Comparison of ENCODE assay signal across 17 mouse cellular contexts in the genomic region with DNA sequence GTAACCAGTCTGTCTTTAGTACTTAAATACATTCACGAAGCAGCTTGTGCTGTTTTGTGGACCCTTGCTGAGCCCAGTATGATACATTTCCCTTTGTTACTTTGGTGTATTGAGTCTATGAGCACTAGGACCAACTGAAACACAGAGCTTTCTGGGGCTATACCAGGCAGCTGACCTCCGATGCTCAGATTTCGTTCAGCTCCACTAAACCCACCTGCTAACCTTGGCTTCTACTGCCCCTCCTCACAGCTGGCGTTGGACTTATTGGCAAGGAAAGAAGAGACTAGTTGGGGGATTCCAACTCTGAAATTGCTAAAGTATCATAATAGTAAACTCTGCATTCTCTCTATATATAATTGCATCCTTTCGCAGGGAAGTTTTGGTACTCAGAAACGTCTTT.
A peak's percentile ranks its signal among the peaks of the same experiment; 100 is the strongest.
DNase-seq lines count a peak whose midpoint lies in the region; ATAC-seq and TF ChIP-seq lines count a peak whose summit lies in the region.
"Had no signal": no experiment of that assay in that cellular context is flagged by ENCODE, and none has a peak within 500 bp of the region (broad histone marks: within the 10 kb centered on the region; RNA-seq: fewer than 3 reads in every experiment).

No protein-coding gene starts in this region.

- H3K9me3 ChIP-seq in embryonic facial prominence, embryonic 14.5 days (ENCODE audit: control insufficient read depth, low read length) = no peaks in the 10 kb centered on the region
- no peaks in the 10 kb centered on the region for H3K9me3 ChIP-seq in embryonic facial prominence, embryonic 10.5 days
- H3K9me3 ChIP-seq in kidney, embryonic 14.5 days (ENCODE audit: control insufficient read depth, low read length) = no peaks in the 10 kb centered on the region
- no peaks in the 10 kb centered on the region for H3K9me3 ChIP-seq in CH12.LX (replicated peaks; ENCODE audit: low read length)
- H3K9me3 ChIP-seq: forebrain, embryonic 12.5 days; heart, embryonic 10.5 days; intestine, embryonic 15.5 days had no signal

- no peak overlapping the region for H3K9ac ChIP-seq in embryonic facial prominence, embryonic 14.5 days (ENCODE audit: low read depth, low read length)
- H3K9ac ChIP-seq in kidney, embryonic 14.5 days (ENCODE audit: low read depth, low read length) = no peak overlapping the region
- H3K9ac ChIP-seq in CH12.LX (ENCODE audit: insufficient read depth, low read depth) = no peak overlapping the region
- H3K9ac ChIP-seq: forebrain, embryonic 12.5 days; intestine, embryonic 15.5 days had no signal

- no peak overlapping the region for H3K4me3 ChIP-seq in embryonic facial prominence, embryonic 14.5 days (ENCODE audit: low read depth, low read length)
- no peak overlapping the region for H3K4me3 ChIP-seq in embryonic facial prominence, embryonic 10.5 days
- no peak overlapping the region for H3K4me3 ChIP-seq in kidney, embryonic 14.5 days (ENCODE audit: low read length)
- no peak overlapping the region for H3K4me3 ChIP-seq in CH12.LX (replicated peaks in 1 of 3; ENCODE audit: low read depth in 2 of 3, low read length in 2 of 3, poor library complexity in 1 of 3)
- H3K4me3 ChIP-seq: forebrain, embryonic 12.5 days; heart, embryonic 10.5 days; intestine, embryonic 15.5 days had no signal

- H3K4me1 ChIP-seq in embryonic facial prominence, embryonic 14.5 days (ENCODE audit: control insufficient read depth, insufficient read depth, low read length) = no peaks in the 10 kb centered on the region
- H3K4me1 ChIP-seq in embryonic facial prominence, embryonic 10.5 days = no peaks in the 10 kb centered on the region
- H3K4me1 ChIP-seq in kidney, embryonic 14.5 days (ENCODE audit: control insufficient read depth, insufficient read depth, low read length) = no peaks in the 10 kb centered on the region
- H3K4me1 ChIP-seq in CH12.LX (ENCODE audit: control insufficient read depth in 1 of 2, insufficient read depth in 2 of 2) = peaks cover 0 to 12% of the 10 kb centered on the region in 2 experiments; a peak in 2 of 4 replicates
- H3K4me1 ChIP-seq: forebrain, embryonic 12.5 days; heart, embryonic 10.5 days; intestine, embryonic 15.5 days had no signal

- TF ChIP-seq CTCF in CH12.LX (conservative IDR thresholded peaks at IDR 0.05 in 1 of 2, IDR thresholded peaks at IDR 0.05 in 1 of 2; ENCODE audit: low read depth in 2 of 2, low read length in 2 of 2) = no peak

- ATAC-seq in embryonic facial prominence, embryonic 14.5 days (ENCODE audit: low read depth) = no peak
- ATAC-seq in kidney, embryonic 14.5 days (ENCODE audit: low FRiP score, low TSS enrichment) = peak; percentile 35; the same call in 1 of the 2 replicates
- ATAC-seq: forebrain, embryonic 16.5 days; intestine, embryonic 15.5 days had no signal

- dilution Hi-C loops in CH12.LX (cut with MboI; ENCODE audit: extremely low pct_ligation_motif_present, extremely low pct_unique_long_range_greater_than_20kb, low sequenced_read_pairs) = no loop called here

- WGBS in embryonic facial prominence, embryonic 14.5 days = 76% methylated on average over 6 of the region's 6 CpGs
- 86% methylated on average over 6 of the region's 6 CpGs for WGBS in embryonic facial prominence, embryonic 10.5 days
- WGBS in kidney, embryonic 14.5 days = 58% methylated on average over 6 of the region's 6 CpGs

- H3K4me2 ChIP-seq in embryonic facial prominence, embryonic 14.5 days (ENCODE audit: low read depth, low read length) = no peak overlapping the region
- no peak overlapping the region for H3K4me2 ChIP-seq in kidney, embryonic 14.5 days (replicated peaks; ENCODE audit: low read depth, low read length)
- no peak overlapping the region for H3K4me2 ChIP-seq in CH12.LX (ENCODE audit: insufficient read depth, low read depth, poor library complexity, severe bottlenecking)
- H3K4me2 ChIP-seq: forebrain, embryonic 12.5 days; intestine, embryonic 15.5 days had no signal

- H3K27me3 ChIP-seq in embryonic facial prominence, embryonic 14.5 days (replicated peaks; ENCODE audit: control insufficient read depth, insufficient read depth, low read length) = no peaks in the 10 kb centered on the region
- H3K27me3 ChIP-seq in embryonic facial prominence, embryonic 10.5 days (replicated peaks; ENCODE audit: low read depth, poor library complexity, severe bottlenecking) = no peaks in the 10 kb centered on the region
- no peaks in the 10 kb centered on the region for H3K27me3 ChIP-seq in kidney, embryonic 14.5 days (ENCODE audit: control insufficient read depth, insufficient read depth, low read length)
- no peaks in the 10 kb centered on the region for H3K27me3 ChIP-seq in CH12.LX (replicated peaks)
- H3K27me3 ChIP-seq: forebrain, embryonic 12.5 days; intestine, embryonic 15.5 days had no signal

- TF ChIP-seq RAD21 in CH12.LX (IDR thresholded peaks at IDR 0.05; ENCODE audit: low read depth, low read length) = no peak

- no peak for TF ChIP-seq POLR2A in CH12.LX (IDR thresholded peaks at IDR 0.05; ENCODE audit: low read depth, low read length)

- TF ChIP-seq EP300 in CH12.LX (IDR thresholded peaks at IDR 0.05; ENCODE audit: low read length) = 0 out of 2 replicates have a peak, but pooled peaks have one; percentile 15

- DNase-seq in embryonic facial prominence, embryonic 14.5 days (ENCODE audit: low spot score) = peak; percentile 12
- no peak for DNase-seq in embryonic facial prominence, embryonic 10.5 days (ENCODE audit: low spot score)
- no peak for DNase-seq in kidney, postnatal 25 days
- peak; percentile 33 for DNase-seq in CH12.LX (ENCODE audit: extremely low read depth)
- peak; percentile 54 for DNase-seq in retina, postnatal 1 day
- DNase-seq: adrenal gland, adult 8-10 months; adrenal gland, postnatal 36 days; cerebellum, adult 8-10 months; gastrocnemius, postnatal 10 days; heart, adult 18-20 months; heart, postnatal 10 days; heart, postnatal 4 days had no signal

- no peak overlapping the region for H3K27ac ChIP-seq in embryonic facial prominence, embryonic 14.5 days (replicated peaks; ENCODE audit: low read depth, low read length)
- H3K27ac ChIP-seq in embryonic facial prominence, embryonic 10.5 days (replicated peaks) = no peak overlapping the region
- no peak overlapping the region for H3K27ac ChIP-seq in kidney, embryonic 14.5 days (ENCODE audit: low read depth, low read length)
- no peak overlapping the region for H3K27ac ChIP-seq in CH12.LX (ENCODE audit: insufficient read depth, low read depth)
- H3K27ac ChIP-seq: forebrain, embryonic 12.5 days; heart, embryonic 10.5 days; intestine, embryonic 15.5 days had no signal

- H3K79me2 ChIP-seq in CH12.LX (replicated peaks; ENCODE audit: control insufficient read depth, extremely low read depth, insufficient read depth, poor library complexity, severe bottlenecking) = no peaks in the 10 kb centered on the region

- in situ Hi-C loops in CH12.LX (cut with MboI; ENCODE audit: low pct_ligation_motif_present, low pct_unique_long_range_greater_than_20kb, low sequenced_read_pairs) = no loop called here

- H3K36me3 ChIP-seq in embryonic facial prominence, embryonic 14.5 days (ENCODE audit: control insufficient read depth, insufficient read depth, low read length) = no peaks in the 10 kb centered on the region
- no peaks in the 10 kb centered on the region for H3K36me3 ChIP-seq in embryonic facial prominence, embryonic 10.5 days (replicated peaks)
- no peaks in the 10 kb centered on the region for H3K36me3 ChIP-seq in kidney, embryonic 14.5 days (ENCODE audit: control insufficient read depth, insufficient read depth, low read length)
- H3K36me3 ChIP-seq in CH12.LX (replicated peaks in 1 of 2; ENCODE audit: control insufficient read depth in 1 of 2, insufficient read depth in 1 of 2, low read length in 1 of 2) = no peaks in the 10 kb centered on the region
- H3K36me3 ChIP-seq: heart, embryonic 10.5 days; intestine, embryonic 15.5 days had no signal

TF ChIP-seq in CH12.LX, 34 proteins besides CTCF, POLR2A, EP300 and RAD21:
- TF ChIP-seq ETS1 (conservative IDR thresholded peaks at IDR 0.05; ENCODE audit: low read depth, low read length) (peak; percentile 29), TCF12 (IDR thresholded peaks at IDR 0.05; ENCODE audit: low read depth, low read length) (peak; percentile 36; the same call in 1 of the 2 replicates), ZKSCAN1 (IDR thresholded peaks at IDR 0.05; ENCODE audit: borderline replicate concordance, low read depth, low read length) (no peak)

Comparison
In these comparisons a context has a peak if more than half of its experiments do, and no peak if none do; other contexts are left out.
1. DNase-seq: peak in embryonic facial prominence, embryonic 14.5 days (single experiment), CH12.LX (single experiment) and retina, postnatal 1 day (single experiment); none in embryonic facial prominence, embryonic 10.5 days (single experiment) and kidney, postnatal 25 days (0 of 2).